Mouse (Mus musculus) neural tube, embryonic 11.5 days (tissue): ENCODE data around the gene Zfp202. TPM values are rescaled to one million over a fixed set of nuclear protein-coding genes. Genes with fewer than 3 reads are reported as not detected.

Experiments
- ATAC-seq: fragments of 200-750 bp; cut with Nextera tagmentation; 2 replicates; pipeline ENCODE4 v1.8.0; 2017; ENCODE audit warnings: moderate number of reproducible peaks, mild to moderate bottlenecking, moderate TSS enrichment, moderate library complexity; ENCODE audit not compliant: insufficient read depth, low FRiP score, low TSS enrichment
- DNase-seq: peaks from one replicate; pipeline ENCODE4 v3.0.0-alpha.2; 2015; ENCODE audit warnings: low spot score
- H3K27ac ChIP-seq: fragments of 300-500 bp; sonication (generic); 2 replicates; pipeline ENCODE4 v1.5.1; 2014; ENCODE audit warnings: low read depth, mild to moderate bottlenecking, low read length
- H3K27me3 ChIP-seq: fragments of 300-500 bp; sonication (generic); 2 replicates; pipeline ENCODE4 v1.6.1; 2014; ENCODE audit warnings: mild to moderate bottlenecking, low read length, mixed read lengths; ENCODE audit not compliant: control insufficient read depth, insufficient read depth
- H3K36me3 ChIP-seq: fragments of 300-500 bp; sonication (generic); 2 replicates; pipeline ENCODE4 v1.6.1; 2014; ENCODE audit warnings: mild to moderate bottlenecking, low read length, moderate library complexity, mixed read lengths; ENCODE audit not compliant: control insufficient read depth, insufficient read depth
- H3K4me1 ChIP-seq: fragments of 300-500 bp; sonication (generic); 2 replicates; pipeline ENCODE4 v1.6.1; 2014; ENCODE audit warnings: low read length, mixed read lengths; ENCODE audit not compliant: control insufficient read depth, insufficient read depth
- H3K4me2 ChIP-seq: fragments of 300-500 bp; sonication (generic); 2 replicates; pipeline ENCODE4 v1.6.1; 2014; ENCODE audit warnings: low read depth, mild to moderate bottlenecking, moderate library complexity
- H3K4me3 ChIP-seq: fragments of 300-500 bp; sonication (generic); 2 replicates; pipeline ENCODE4 v1.5.1; 2014; ENCODE audit warnings: low read depth, low read length
- H3K9ac ChIP-seq: fragments of 300-500 bp; sonication (generic); 2 replicates; pipeline ENCODE4 v1.6.1; 2014; ENCODE audit warnings: mild to moderate bottlenecking, low read length
- H3K9me3 ChIP-seq: fragments of 300-500 bp; sonication (generic); 2 replicates; pipeline ENCODE4 v1.6.1; 2016; ENCODE audit warnings: low read length; ENCODE audit not compliant: control insufficient read depth
- WGBS: fragments of 180-500 bp; shearing (Covaris S2); extraction: QIAGEN DNeasy Blood & Tissue Kit; methylation state at CpG from one replicate; pipeline ENCODE4 v1.1.7; 2014; 5-methylcytosine and 5-hydroxymethylcytosine counted together
- polyA plus RNA-seq: library from polyadenylated mRNA; unstranded; fragments of >200 nt; fragmentation: Nextera tagmentation; extraction: Ambion mirVana; gene quantifications from 2 replicates; pipeline ENCODE4 v1.2.1, GENCODE M21; 2014

Gene Zfp202
- polyA plus RNA-seq, 1 experiment from 2014 or later, result 6.9 TPM

GRCm38 (mm10) chr9:40246702-40247101 lies 54.6 kb downstream of the Zfp202 start:
- no peak for ATAC-seq
- Histone ChIP-seq H3K4me2 (no peak overlapping the region), H3K27me3 (no peaks in the 10 kb centered on the region), H3K4me3 (no peak overlapping the region), H3K9me3 (no peaks in the 10 kb centered on the region), H3K27ac (no peak overlapping the region), H3K4me1 (no peaks in the 10 kb centered on the region), H3K9ac (no peak overlapping the region), H3K36me3 (no peaks in the 10 kb centered on the region)
- no peak for DNase-seq
- 85% methylated on average over 6 of the region's 6 CpGs for WGBS

GRCm38 (mm10) chr9:40249106-40249505 lies 57.0 kb downstream of the Zfp202 start:
- DNase-seq (no peak), ATAC-seq (no peak)
- Histone ChIP-seq H3K27me3 (no peaks in the 10 kb centered on the region), H3K4me1 (no peaks in the 10 kb centered on the region), H3K9ac (no peak overlapping the region), H3K4me3 (no peak overlapping the region), H3K9me3 (no peaks in the 10 kb centered on the region), H3K36me3 (no peaks in the 10 kb centered on the region), H3K27ac (no peak overlapping the region), H3K4me2 (no peak overlapping the region)
- 84% methylated on average over 1 of the region's 1 CpGs for WGBS

- no peak for DNase-seq
- H3K27me3 ChIP-seq, result no peaks in the 10 kb centered on the region
- H3K4me2 ChIP-seq, result no peak overlapping the region
- WGBS, result 77% methylated on average over 3 of the region's 3 CpGs
- H3K9me3 ChIP-seq, result no peaks in the 10 kb centered on the region
- no peaks in the 10 kb centered on the region for H3K36me3 ChIP-seq
- ATAC-seq, result no peak
- H3K27ac ChIP-seq, result no peak overlapping the region
- H3K4me3 ChIP-seq, result no peak overlapping the region
- no peak overlapping the region for H3K9ac ChIP-seq
- no peaks in the 10 kb centered on the region for H3K4me1 ChIP-seq
Measured at GRCm38 (mm10) chr9:40252459-40252858, 60.3 kb downstream of the Zfp202 start.

Other genes starting within 250 kb of the Zfp202 start
- not detected in 2 replicates for gene Olfr975, start 240.3 kb upstream of the Zfp202 start, polyA plus RNA-seq
- not detected in 2 replicates for gene Olfr976, start 231.2 kb upstream of the Zfp202 start, polyA plus RNA-seq
- gene Olfr978, start 200.2 kb upstream of the Zfp202 start, polyA plus RNA-seq, result not detected in 2 replicates
- not detected in 2 replicates for gene Olfr979, start 188.9 kb upstream of the Zfp202 start, polyA plus RNA-seq
- not detected in 2 replicates for gene Olfr980, start 182.7 kb upstream of the Zfp202 start, polyA plus RNA-seq
- not detected in 2 replicates for gene Olfr981, start 170.9 kb upstream of the Zfp202 start, polyA plus RNA-seq
- gene Olfr982, start 118.5 kb upstream of the Zfp202 start, polyA plus RNA-seq, result not detected in 2 replicates
- gene Olfr983, start 98.7 kb upstream of the Zfp202 start, polyA plus RNA-seq, result not detected in 2 replicates
- gene Olfr984, start 78.1 kb upstream of the Zfp202 start, polyA plus RNA-seq, result not detected in 2 replicates
- gene Olfr985, start 62.1 kb upstream of the Zfp202 start, polyA plus RNA-seq, result not detected in 2 replicates
- not detected in 2 replicates for gene Tmem225, start 44.2 kb upstream of the Zfp202 start, polyA plus RNA-seq
- gene Olfr986, start 11.4 kb upstream of the Zfp202 start, polyA plus RNA-seq, result not detected in 2 replicates
- gene Scn3b, start 76.9 kb downstream of the Zfp202 start, polyA plus RNA-seq, result 29.6 and 37.1 TPM in 2 replicates